Mouse (Mus musculus) bone marrow macrophage, adult 2 months (primary cell): ENCODE data around the gene Lbh. TPM values are rescaled to one million over a fixed set of nuclear protein-coding genes. Genes with fewer than 3 reads are reported as not detected.

Experiments
- H3K27ac ChIP-seq: 2 replicates; pipeline ENCODE4 v1.5.1; 2012; ENCODE audit warnings: low read depth, low read length; ENCODE audit not compliant: insufficient read depth
- H3K4me1 ChIP-seq: 2 replicates; pipeline ENCODE4 v1.6.1; 2012; ENCODE audit warnings: low read length; ENCODE audit not compliant: control insufficient read depth, insufficient read depth
- H3K4me3 ChIP-seq: 2 replicates; pipeline ENCODE4 v1.5.1; 2012; ENCODE audit warnings: mild to moderate bottlenecking, low read length, moderate library complexity; ENCODE audit not compliant: insufficient read depth
- CTCF ChIP-seq: IDR thresholded peaks from 2 replicates; pipeline ENCODE4 v1.5.1; 2012; ENCODE audit warnings: low read depth, mild to moderate bottlenecking, low read length, moderate library complexity
- POLR2A ChIP-seq: IDR thresholded peaks from 2 replicates; pipeline ENCODE4 v1.6.1; 2012; ENCODE audit warnings: mild to moderate bottlenecking, low read depth, low read length, borderline replicate concordance
- polyA plus RNA-seq: library from polyadenylated mRNA; stranded (reverse); fragments of >200 nt; gene quantifications from 2 replicates; pipeline ENCODE4 v1.2.4, GENCODE M21; 2012; ENCODE audit not compliant: missing spikeins, insufficient read depth, insufficient read length

Lbh gene
- polyA plus RNA-seq, 1 experiment: 29.7 TPM

DNA sequence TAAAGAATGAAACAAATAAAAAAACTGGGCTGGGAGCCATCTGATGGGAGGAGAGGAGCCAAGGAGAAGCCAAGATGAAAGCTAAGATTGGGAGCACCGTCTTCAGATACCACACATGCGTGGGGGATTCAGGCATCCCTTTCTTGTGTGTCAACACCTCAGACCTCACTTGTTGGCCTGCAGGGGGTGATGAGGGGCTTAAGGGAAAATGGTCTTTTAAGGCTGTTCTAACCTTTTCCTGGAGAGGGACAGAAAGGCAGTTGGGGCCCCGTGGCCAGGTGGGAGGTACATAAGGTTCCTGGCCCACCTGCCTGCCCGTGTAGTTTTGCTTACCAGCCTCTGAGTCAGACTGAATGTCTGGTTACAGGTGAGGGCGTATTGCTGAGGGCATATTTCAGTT lies 4.1 kb downstream of the Lbh start:
- Histone ChIP-seq H3K4me1 (peaks cover 7% of the 10 kb centered on the region), H3K4me3 (no peak overlapping the region)

DNA sequence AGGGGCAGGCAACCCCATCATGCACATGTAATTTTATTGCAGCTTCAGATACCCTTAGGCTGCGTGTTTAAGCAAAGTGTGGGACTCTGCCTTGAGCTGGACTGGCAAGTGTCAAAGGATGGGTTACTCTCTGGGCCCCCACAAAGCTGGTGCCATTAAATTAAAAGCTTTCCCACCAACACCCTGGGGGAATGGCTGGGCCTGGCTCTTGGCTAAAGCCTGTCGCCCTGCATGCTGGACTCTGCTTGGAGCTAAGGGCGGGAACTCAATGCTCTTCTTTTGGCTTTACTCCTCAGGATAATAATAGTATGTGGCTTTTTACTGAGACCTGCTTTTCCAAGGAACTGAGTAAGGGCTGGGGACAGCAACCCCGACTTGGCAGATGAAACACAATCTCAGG lies 5.2 kb downstream of the Lbh start:
- no peak overlapping the region for H3K4me3 ChIP-seq
- H3K4me1 ChIP-seq: peaks cover 11% of the 10 kb centered on the region
- no peak overlapping the region for H3K27ac ChIP-seq
- no peak for TF ChIP-seq CTCF

More for the DNA sequence above, 4.1 kb downstream of the Lbh start:
- no peak overlapping the region for H3K27ac ChIP-seq
- no peak for TF ChIP-seq POLR2A
- no peak for TF ChIP-seq CTCF

DNA sequence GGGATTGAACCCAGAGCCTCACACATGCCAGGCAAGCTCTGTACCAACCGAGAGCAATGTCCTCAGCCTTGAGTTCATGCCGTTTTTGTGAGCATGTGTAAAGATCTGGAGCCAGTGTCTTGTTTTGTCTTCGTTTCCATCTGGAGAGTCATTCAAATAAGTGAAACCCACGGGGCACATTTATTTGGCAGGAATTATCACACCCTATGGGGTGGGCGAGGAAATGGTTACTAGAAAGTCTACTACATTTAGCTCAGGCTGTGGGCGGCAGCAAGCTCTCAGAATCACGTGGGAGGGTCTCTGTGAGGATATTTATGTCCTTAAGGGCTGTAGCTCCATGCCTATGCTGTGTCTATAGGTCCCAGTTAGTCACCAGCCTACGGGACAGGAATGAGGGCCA lies 6.2 kb downstream of the Lbh start:
- H3K27ac ChIP-seq: no peak overlapping the region
- H3K4me1 ChIP-seq: peaks cover 11% of the 10 kb centered on the region
- no peak overlapping the region for H3K4me3 ChIP-seq
- no peak for TF ChIP-seq POLR2A
- no peak for TF ChIP-seq CTCF

DNA sequence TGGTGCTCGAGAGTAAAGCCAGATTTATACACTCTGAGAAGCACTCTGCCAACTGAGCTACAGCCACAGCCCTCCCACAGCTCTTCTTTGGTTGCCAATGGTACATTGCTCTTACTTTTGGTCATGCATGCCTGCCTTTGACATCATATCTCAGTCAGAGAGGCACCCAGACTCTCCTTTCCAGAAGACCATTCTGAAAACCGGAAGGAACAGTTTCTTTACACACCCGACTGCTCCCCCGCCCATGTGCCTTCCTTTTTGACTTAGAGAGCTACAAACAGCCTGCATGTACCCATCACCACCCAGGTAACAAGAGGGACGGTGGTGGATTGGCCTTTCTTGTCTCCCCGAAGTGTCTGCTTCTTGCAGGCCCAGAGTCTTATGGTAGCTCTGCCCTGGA lies 7.0 kb downstream of the Lbh start:
- TF ChIP-seq CTCF (no peak), POLR2A (no peak)
- no peak overlapping the region for H3K27ac ChIP-seq
- peaks cover 11% of the 10 kb centered on the region for H3K4me1 ChIP-seq
- no peak overlapping the region for H3K4me3 ChIP-seq

DNA sequence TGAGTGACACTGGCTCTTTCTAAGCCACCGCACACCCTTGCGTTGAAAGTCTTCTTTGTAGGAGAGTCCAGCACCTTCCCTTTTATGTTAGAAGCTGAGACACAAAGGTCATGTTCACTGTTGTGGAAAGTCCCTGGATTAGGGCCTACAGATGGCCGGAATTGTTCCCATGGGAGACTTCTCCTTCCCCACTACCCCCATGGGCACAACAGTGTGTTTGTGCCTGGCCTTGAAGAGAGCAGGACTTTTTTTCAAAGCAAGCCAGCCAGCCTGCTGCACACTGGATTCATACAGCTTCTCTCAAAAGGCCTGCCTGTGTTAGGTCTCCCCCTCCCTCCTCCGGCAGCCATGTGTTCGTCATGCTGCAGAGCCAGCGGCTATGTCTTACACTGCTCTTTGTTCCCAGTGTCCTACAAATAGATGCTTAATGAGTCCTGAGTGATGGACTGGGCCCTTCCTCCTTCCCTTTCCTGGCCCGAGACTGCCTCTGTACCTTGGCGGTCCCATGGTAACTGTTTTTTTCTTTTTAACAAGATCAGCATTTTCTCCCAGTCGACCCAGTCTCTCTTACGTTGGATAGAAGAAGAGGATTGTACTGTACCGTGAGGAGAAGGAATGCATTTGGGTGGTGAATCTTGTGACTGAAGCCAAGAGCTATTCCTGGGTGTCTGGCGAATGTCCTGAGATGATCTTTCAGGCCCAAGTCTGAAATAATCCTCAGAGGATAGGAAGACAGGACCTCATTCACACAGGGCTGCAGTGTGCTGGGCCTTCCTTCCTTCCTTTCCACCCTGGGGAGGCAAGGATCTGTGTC lies 7.9 kb downstream of the Lbh start:
- H3K4me1 ChIP-seq: peaks cover 11% of the 10 kb centered on the region
- H3K4me3 ChIP-seq: no peak overlapping the region
- TF ChIP-seq POLR2A: no peak
- no peak for TF ChIP-seq CTCF
- H3K27ac ChIP-seq: no peak overlapping the region

DNA sequence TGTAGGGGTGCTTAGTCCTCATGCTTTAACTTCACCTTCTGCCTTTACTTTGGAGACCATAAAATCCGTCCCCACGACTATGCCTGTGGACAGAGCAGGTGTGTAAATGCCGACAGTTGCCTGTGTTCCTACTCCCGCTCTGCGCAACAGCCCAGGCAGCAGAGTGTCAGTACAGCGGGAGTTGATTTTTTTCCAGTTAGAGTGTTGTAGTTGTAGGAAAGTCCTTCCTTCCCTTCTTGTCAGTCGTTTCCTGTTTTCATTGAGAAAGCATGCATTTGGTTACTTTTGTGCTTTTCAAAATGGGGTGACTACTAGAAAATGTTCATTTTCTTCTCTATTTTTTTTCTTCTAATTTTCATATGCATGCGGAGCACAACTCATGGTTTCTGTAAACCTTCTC lies 8.9 kb downstream of the Lbh start:
- Histone ChIP-seq H3K4me1 (peaks cover 11% of the 10 kb centered on the region), H3K4me3 (no peak overlapping the region), H3K27ac (no peak overlapping the region)
- TF ChIP-seq POLR2A: no peak
- TF ChIP-seq CTCF: no peak

DNA sequence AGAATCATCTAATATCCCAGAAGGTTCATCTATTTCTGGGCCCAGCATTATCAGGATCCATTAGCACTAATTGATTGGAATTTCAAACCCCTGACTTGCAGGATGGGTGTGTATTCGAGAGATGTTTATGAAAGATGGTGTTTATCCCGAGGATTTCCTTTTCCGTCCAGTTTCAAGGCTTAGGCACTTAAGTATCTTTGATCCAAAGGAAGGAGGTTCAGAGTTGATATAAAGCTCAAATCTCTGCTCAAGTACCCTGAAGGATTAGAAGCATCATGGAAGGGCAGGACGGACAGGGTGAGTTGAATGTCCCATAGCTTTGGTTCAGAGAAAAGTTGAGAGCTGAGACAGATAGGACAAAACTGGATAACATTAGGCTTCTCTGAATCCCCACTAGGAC lies 15.0 kb downstream of the Lbh start:
- no peak overlapping the region for H3K4me3 ChIP-seq
- peaks cover 7% of the 10 kb centered on the region for H3K4me1 ChIP-seq
- H3K27ac ChIP-seq: no peak overlapping the region
- no peak for TF ChIP-seq CTCF
- TF ChIP-seq POLR2A: no peak

DNA sequence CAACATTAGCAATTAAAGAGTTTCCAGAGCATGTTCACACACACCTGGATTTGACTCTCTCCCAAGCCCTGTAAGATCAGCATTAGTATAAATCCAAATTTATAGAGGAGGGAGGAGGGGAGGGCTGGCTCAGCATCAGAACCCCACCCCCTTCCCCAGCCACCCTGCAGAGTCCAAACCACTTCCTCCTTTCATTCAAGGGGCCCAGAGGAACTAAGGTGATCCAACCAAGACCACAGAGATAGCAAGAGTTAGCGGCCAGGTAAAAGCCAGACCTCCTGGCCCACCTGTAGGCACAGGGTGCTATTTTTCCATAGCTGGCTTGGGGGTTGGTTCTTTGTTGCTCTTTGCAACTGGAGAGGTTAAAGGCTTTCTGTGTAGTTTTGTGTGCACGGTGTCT lies 16.0 kb downstream of the Lbh start:
- TF ChIP-seq CTCF (no peak), POLR2A (no peak)
- no peak overlapping the region for H3K4me3 ChIP-seq
- peaks cover 10% of the 10 kb centered on the region for H3K4me1 ChIP-seq
- H3K27ac ChIP-seq: no peak overlapping the region

DNA sequence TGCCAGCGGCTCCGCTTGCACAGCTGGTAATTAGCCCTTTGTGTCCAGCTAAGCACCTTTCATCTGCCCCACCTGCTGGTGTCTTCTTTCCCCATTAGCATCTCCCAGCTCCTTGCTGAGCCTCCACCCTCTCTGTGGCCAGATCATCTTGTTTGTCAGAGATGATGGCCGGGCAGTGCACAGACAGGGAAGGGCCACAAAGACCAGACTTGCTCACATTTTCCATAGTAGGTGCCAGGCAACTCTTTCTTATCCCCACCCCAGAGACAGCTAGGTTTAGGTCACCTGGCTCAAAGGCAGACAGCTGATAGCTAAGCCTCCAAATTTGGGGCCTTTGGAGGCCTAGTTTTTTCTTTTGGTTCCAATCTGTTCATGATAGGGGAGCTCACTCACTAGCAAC lies 16.5 kb downstream of the Lbh start:
- H3K27ac ChIP-seq: no peak overlapping the region
- peaks cover 12% of the 10 kb centered on the region for H3K4me1 ChIP-seq
- no peak overlapping the region for H3K4me3 ChIP-seq

DNA sequence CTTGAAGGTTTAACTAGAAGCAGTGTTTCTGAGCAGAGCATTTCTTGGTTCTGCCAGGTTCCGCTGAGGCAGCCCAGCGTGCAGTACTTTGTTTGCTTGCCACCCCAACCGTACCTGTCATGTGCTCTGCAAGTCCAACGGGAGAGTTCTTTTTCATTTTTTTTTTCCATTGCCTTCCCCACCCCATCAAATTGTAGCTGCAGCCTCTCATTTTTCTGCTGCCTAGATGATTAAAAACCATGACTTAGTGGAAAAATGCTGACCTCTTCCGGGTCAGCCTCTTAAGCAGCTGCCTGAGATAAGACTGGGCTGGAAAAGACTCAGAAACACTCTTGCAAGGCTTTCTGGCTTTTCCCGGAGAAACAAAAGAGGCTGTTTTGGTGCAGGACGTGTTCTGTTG lies 17.8 kb downstream of the Lbh start:
- TF ChIP-seq POLR2A (no peak), CTCF (no peak)
- no peak overlapping the region for H3K27ac ChIP-seq
- peaks cover 16% of the 10 kb centered on the region for H3K4me1 ChIP-seq
- H3K4me3 ChIP-seq: no peak overlapping the region

More for the DNA sequence above, 16.5 kb downstream of the Lbh start:
- TF ChIP-seq POLR2A (no peak), CTCF (no peak)

DNA sequence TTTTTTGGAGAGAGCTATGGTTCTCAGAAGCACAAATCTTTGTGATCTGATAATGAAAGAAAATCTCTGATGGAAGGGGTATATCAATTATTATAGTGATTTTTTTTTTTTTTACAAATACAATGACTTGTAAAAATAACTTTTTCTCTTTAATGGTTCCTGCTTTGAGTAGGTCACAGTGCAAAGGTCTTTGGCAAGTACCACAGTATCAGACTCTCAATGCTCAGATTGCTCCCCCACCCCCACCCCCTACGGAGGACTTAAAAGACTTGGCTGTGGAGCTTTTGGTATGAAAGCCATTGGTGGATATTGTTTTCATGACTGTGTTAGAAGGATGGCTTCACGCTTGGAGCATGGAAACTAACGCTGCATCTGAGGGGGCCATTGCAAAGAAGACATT lies 18.2 kb downstream of the Lbh start:
- Histone ChIP-seq H3K4me3 (no peak overlapping the region), H3K27ac (no peak overlapping the region), H3K4me1 (peaks cover 16% of the 10 kb centered on the region)
- TF ChIP-seq POLR2A (no peak), CTCF (no peak)
